Mouse (Mus musculus): ENCODE measurements around the gene Gpr107. TPM values are rescaled to one million over a fixed set of nuclear protein-coding genes. Genes with fewer than 3 reads are reported as not detected.

The Gpr107 gene
- polyA plus RNA-seq, 1 experiment = 28.7 TPM

GRCm38 (mm10) chr2:31108186-31108585, 43.9 kb upstream of the Gpr107 start:
- H3K4me3 ChIP-seq (ENCODE audit: insufficient read depth, poor library complexity, severe bottlenecking) = no peak overlapping the region
- H3K79me3 ChIP-seq (ENCODE audit: low read depth) = no peaks in the 10 kb centered on the region
- H3K36me3 ChIP-seq (ENCODE audit: control insufficient read depth, insufficient read depth) = no peaks in the 10 kb centered on the region
- no peaks in the 10 kb centered on the region for H3K27me3 ChIP-seq (ENCODE audit: control insufficient read depth, insufficient read depth, insufficient read length)
- H3ac ChIP-seq (ENCODE audit: control insufficient read depth, insufficient read length, low read depth) = no peak overlapping the region
- H3K79me2 ChIP-seq (ENCODE audit: control insufficient read depth, insufficient read depth) = no peaks in the 10 kb centered on the region
- TF ChIP-seq USF1 (IDR thresholded peaks at IDR 0.05; ENCODE audit: low read depth) (no peak), MYOG (IDR thresholded peaks at IDR 0.05; ENCODE audit: control insufficient read depth, extremely low read depth, insufficient read length) (no peak)

GRCm38 (mm10) chr2:31109960-31110548, 42.1 kb upstream of the Gpr107 start:
- Histone ChIP-seq H3K4me3 (ENCODE audit: insufficient read depth, poor library complexity, severe bottlenecking) (no peak overlapping the region), H3K79me2 (ENCODE audit: control insufficient read depth, insufficient read depth) (peaks cover 9% of the 10 kb centered on the region), H3K79me3 (ENCODE audit: low read depth) (no peaks in the 10 kb centered on the region), H3ac (ENCODE audit: control insufficient read depth, insufficient read length, low read depth) (no peak overlapping the region), H3K27me3 (ENCODE audit: control insufficient read depth, insufficient read depth, insufficient read length) (no peaks in the 10 kb centered on the region), H3K36me3 (ENCODE audit: control insufficient read depth, insufficient read depth) (no peaks in the 10 kb centered on the region)
- TF ChIP-seq USF1 (IDR thresholded peaks at IDR 0.05; ENCODE audit: low read depth) (no peak), MAX (IDR thresholded peaks at IDR 0.05) (no peak), CEBPB (IDR thresholded peaks at IDR 0.05; ENCODE audit: low read depth) (no peak), MYOG (IDR thresholded peaks at IDR 0.05; ENCODE audit: control insufficient read depth, extremely low read depth, insufficient read length) (no peak), CTCF (IDR thresholded peaks at IDR 0.05; ENCODE audit: control insufficient read depth, insufficient read depth, insufficient read length) (no peak), MYOD1 (IDR thresholded peaks at IDR 0.05; ENCODE audit: control insufficient read depth, insufficient read length, low read depth) (no peak), FOSL1 (IDR thresholded peaks at IDR 0.05; ENCODE audit: insufficient read depth, low read length, poor library complexity, severe bottlenecking) (no peak)

DNA sequence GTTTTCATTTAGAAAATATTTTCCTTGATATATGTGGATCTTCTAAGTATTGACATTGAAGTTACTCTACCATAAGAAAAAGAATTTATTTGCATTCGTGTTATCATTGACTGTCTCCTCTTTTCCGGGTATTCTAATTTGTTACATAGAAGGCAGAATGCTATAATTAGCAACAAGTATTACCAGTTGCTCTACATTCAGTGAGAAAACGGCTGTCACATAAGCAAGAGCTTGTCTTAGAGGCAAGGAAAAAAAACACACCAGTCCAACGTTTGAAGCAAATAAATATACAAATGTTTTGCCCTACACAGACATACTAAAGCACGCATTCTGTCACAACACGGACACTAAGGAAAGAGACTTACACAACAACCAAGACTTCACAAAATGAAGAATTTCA, 40.4 kb upstream of the Gpr107 start:
- H3K27me3 ChIP-seq (ENCODE audit: control insufficient read depth, insufficient read depth, insufficient read length) = no peaks in the 10 kb centered on the region
- TF ChIP-seq CTCF (IDR thresholded peaks at IDR 0.05; ENCODE audit: control insufficient read depth, insufficient read depth, insufficient read length) (no peak), FOSL1 (IDR thresholded peaks at IDR 0.05; ENCODE audit: insufficient read depth, low read length, poor library complexity, severe bottlenecking) (no peak)

GRCm38 (mm10) chr2:31114205-31114604, 37.9 kb upstream of the Gpr107 start:
- TF ChIP-seq CTCF (IDR thresholded peaks at IDR 0.05; ENCODE audit: control insufficient read depth, insufficient read depth, insufficient read length) (no peak), MYOD1 (IDR thresholded peaks at IDR 0.05; ENCODE audit: control insufficient read depth, insufficient read length, low read depth) (no peak), MYOG (IDR thresholded peaks at IDR 0.05; ENCODE audit: control insufficient read depth, extremely low read depth, insufficient read length) (no peak), FOSL1 (IDR thresholded peaks at IDR 0.05; ENCODE audit: insufficient read depth, low read length, poor library complexity, severe bottlenecking) (no peak), MAX (IDR thresholded peaks at IDR 0.05) (no peak), USF1 (IDR thresholded peaks at IDR 0.05; ENCODE audit: low read depth) (no peak), CEBPB (IDR thresholded peaks at IDR 0.05; ENCODE audit: low read depth) (no peak)
- no peaks in the 10 kb centered on the region for H3K36me3 ChIP-seq (ENCODE audit: control insufficient read depth, insufficient read depth)
- no peak overlapping the region for H3ac ChIP-seq (ENCODE audit: control insufficient read depth, insufficient read length, low read depth)
- peaks cover 31% of the 10 kb centered on the region for H3K79me2 ChIP-seq (ENCODE audit: control insufficient read depth, insufficient read depth)
- no peak overlapping the region for H3K4me3 ChIP-seq (ENCODE audit: insufficient read depth, poor library complexity, severe bottlenecking)
- H3K27me3 ChIP-seq (ENCODE audit: control insufficient read depth, insufficient read depth, insufficient read length) = no peaks in the 10 kb centered on the region
- peaks cover 8% of the 10 kb centered on the region for H3K79me3 ChIP-seq (ENCODE audit: low read depth)

More for the DNA sequence above, 40.4 kb upstream of the Gpr107 start:
- Histone ChIP-seq H3K36me3 (ENCODE audit: control insufficient read depth, insufficient read depth) (no peaks in the 10 kb centered on the region), H3K79me2 (ENCODE audit: control insufficient read depth, insufficient read depth) (peaks cover 16% of the 10 kb centered on the region), H3ac (ENCODE audit: control insufficient read depth, insufficient read length, low read depth) (no peak overlapping the region), H3K79me3 (ENCODE audit: low read depth) (no peaks in the 10 kb centered on the region), H3K4me3 (ENCODE audit: insufficient read depth, poor library complexity, severe bottlenecking) (no peak overlapping the region)

GRCm38 (mm10) chr2:31115091-31115942, 36.8 kb upstream of the Gpr107 start:
- Histone ChIP-seq H3K4me3 (ENCODE audit: insufficient read depth, poor library complexity, severe bottlenecking) (no peak overlapping the region), H3K27me3 (ENCODE audit: control insufficient read depth, insufficient read depth, insufficient read length) (no peaks in the 10 kb centered on the region), H3ac (ENCODE audit: control insufficient read depth, insufficient read length, low read depth) (no peak overlapping the region), H3K79me3 (ENCODE audit: low read depth) (peaks cover 8% of the 10 kb centered on the region), H3K79me2 (ENCODE audit: control insufficient read depth, insufficient read depth) (peaks cover 31% of the 10 kb centered on the region), H3K36me3 (ENCODE audit: control insufficient read depth, insufficient read depth) (no peaks in the 10 kb centered on the region)
- TF ChIP-seq CTCF (IDR thresholded peaks at IDR 0.05; ENCODE audit: control insufficient read depth, insufficient read depth, insufficient read length) = no peak
- no peak for TF ChIP-seq MAX (IDR thresholded peaks at IDR 0.05)
- TF ChIP-seq FOSL1 (IDR thresholded peaks at IDR 0.05; ENCODE audit: insufficient read depth, low read length, poor library complexity, severe bottlenecking) = no peak
- no peak for TF ChIP-seq USF1 (IDR thresholded peaks at IDR 0.05; ENCODE audit: low read depth)
- no peak for TF ChIP-seq MYOG (IDR thresholded peaks at IDR 0.05; ENCODE audit: control insufficient read depth, extremely low read depth, insufficient read length)
- no peak for TF ChIP-seq MYOD1 (IDR thresholded peaks at IDR 0.05; ENCODE audit: control insufficient read depth, insufficient read length, low read depth)
- no peak for TF ChIP-seq CEBPB (IDR thresholded peaks at IDR 0.05; ENCODE audit: low read depth)

All from C2C12 (cell line).